Mouse (Mus musculus): Measurements from ENCODE around the gene Miip. TPM values are rescaled to one million over a fixed set of nuclear protein-coding genes. Genes with fewer than 3 reads are reported as not detected.

Miip gene
- 67.6 and 69.3 TPM in 2 replicates for polyA plus RNA-seq (2016; fragmentation: Nextera tagmentation; extraction: Ambion mirVana)

DNA sequence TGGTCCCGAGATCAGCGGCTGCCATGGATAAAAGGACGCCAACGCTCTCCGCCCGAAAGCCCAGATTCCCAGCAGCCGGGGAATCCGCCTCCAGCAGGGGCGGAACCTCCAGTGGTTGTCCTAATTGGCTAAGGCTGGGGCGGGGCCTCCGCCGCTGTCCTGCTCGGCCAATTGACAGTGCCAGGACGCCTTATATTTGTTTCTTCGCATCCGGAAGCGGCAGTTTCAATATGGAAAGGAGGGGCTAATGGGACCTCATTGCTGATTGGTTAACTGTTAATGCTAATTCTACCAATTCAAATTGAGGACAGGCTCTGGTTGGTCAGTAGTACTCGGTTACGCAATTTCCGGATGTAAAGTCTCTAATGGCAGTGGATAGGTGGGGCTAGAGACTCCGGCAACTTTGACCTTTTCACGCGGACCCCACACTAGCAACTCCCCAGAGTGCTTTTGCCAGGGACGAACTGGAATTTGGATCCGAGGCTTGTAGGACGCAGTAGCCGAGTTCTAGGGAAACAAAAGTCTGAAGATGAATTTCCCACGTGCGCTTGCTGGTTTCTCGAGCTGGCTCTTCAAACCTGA is at the start of gene Miip, which contains the start of gene Fv1:
Gene Miip (minus strand): TSS at position 367 of the 582 bp plus-strand sequence.
Gene Fv1 (plus strand): TSS at position 530 of the 582 bp plus-strand sequence.
- peak within 1 kb of the TSS; percentile 79 for H3K4me3 ChIP-seq
- DNase-seq (ENCODE audit: low spot score): peak; percentile 95
- H3K4me1 ChIP-seq (replicated peaks): peaks cover 28% of the 10 kb centered on the region
- 0 out of 2 replicates have a peak, but pooled peaks cover 3% of the 10 kb centered on the region for H3K9me3 ChIP-seq
- WGBS: under 1% methylated on average over 30 of the region's 30 CpGs
- peak within 1 kb of the TSS; percentile 91 for H3K27ac ChIP-seq
- H3K36me3 ChIP-seq: peaks cover 64% of the 10 kb centered on the region
- H3K27me3 ChIP-seq (ENCODE audit: insufficient read depth, poor library complexity, severe bottlenecking): no peaks in the 10 kb centered on the region

DNA sequence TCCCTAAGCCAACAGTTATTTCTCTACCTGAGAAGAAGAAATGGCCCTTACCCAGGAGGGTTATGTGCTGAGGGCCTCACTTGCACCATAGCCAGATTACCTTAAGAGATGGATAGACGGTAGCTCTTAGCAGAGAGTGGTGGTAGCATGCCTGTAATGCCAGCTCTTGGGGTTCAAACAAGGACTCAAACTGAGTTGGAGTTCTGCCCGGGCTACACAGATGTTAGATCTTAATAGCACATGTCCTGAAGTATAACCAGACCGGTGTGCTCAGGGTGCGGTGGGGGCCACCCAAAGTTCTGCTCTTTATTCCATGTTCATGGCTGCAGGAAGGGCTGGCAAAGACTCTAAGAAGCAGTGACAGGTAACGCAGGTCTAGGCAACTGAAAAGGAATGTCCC is 40.9 kb upstream of the Miip start:
- 92% methylated on average over 5 of the region's 5 CpGs for WGBS
- H3K27me3 ChIP-seq (ENCODE audit: insufficient read depth, poor library complexity, severe bottlenecking): no peaks in the 10 kb centered on the region
- H3K4me1 ChIP-seq (replicated peaks): peaks cover 5% of the 10 kb centered on the region
- DNase-seq (ENCODE audit: low spot score): no peak
- H3K27ac ChIP-seq: no peak overlapping the region
- peaks cover 22% of the 10 kb centered on the region for H3K36me3 ChIP-seq
- H3K9me3 ChIP-seq: no peaks in the 10 kb centered on the region
- H3K4me3 ChIP-seq: no peak overlapping the region

GRCm38 (mm10) chr4:147906230-147906629 is 37.6 kb upstream of the Miip start:
- Histone ChIP-seq H3K27me3 (ENCODE audit: insufficient read depth, poor library complexity, severe bottlenecking) (no peaks in the 10 kb centered on the region), H3K9me3 (no peaks in the 10 kb centered on the region), H3K36me3 (peaks cover 21% of the 10 kb centered on the region), H3K4me1 (replicated peaks) (peaks cover 13% of the 10 kb centered on the region), H3K4me3 (no peak overlapping the region), H3K27ac (no peak overlapping the region)
- DNase-seq (ENCODE audit: low spot score): no peak
- WGBS: 78% methylated on average over 5 of the region's 5 CpGs

DNA sequence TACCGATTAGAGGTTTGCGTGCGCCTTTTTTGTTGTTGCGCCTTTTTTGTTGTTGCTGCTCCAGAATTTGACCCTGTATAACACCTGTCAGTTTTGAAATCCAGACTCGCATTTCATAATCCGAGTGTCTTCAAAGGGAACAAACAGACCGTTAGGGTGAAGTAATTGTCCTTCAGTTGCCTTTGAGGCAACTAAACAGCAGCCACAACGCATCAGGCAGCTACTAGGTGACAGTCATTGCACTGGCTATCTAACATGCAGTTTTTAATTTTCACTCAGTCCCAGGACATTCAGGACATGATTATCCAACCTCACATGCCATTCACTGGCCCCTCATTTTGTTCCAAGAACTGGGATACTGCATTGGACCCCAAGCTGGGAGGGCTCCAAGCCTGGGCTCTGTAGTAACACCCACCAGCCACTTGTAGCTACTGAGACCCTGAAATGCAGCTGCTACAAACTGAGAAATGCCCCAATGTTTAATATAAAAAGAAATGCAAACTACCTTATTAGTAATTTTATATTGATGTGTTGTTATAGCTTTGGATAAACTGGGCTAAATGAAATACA is 36.6 kb upstream of the Miip start:
- Histone ChIP-seq H3K4me1 (replicated peaks) (peaks cover 13% of the 10 kb centered on the region), H3K36me3 (peaks cover 30% of the 10 kb centered on the region), H3K4me3 (peak overlapping the region; percentile 92), H3K27me3 (ENCODE audit: insufficient read depth, poor library complexity, severe bottlenecking) (no peaks in the 10 kb centered on the region), H3K27ac (peak overlapping the region; percentile 99), H3K9me3 (no peaks in the 10 kb centered on the region)
- no peak for DNase-seq (ENCODE audit: low spot score)
- WGBS: 3% methylated on average over 8 of the region's 8 CpGs

GRCm38 (mm10) chr4:147904313-147905089 is 35.9 kb upstream of the Miip start, which contains the start of gene Mfn2:
Gene Mfn2, minus strand, starts transcription at chr4:147904704.
- WGBS: under 1% methylated on average over 59 of the region's 59 CpGs
- Histone ChIP-seq H3K36me3 (peaks cover 34% of the 10 kb centered on the region), H3K9me3 (no peaks in the 10 kb centered on the region), H3K27me3 (ENCODE audit: insufficient read depth, poor library complexity, severe bottlenecking) (no peaks in the 10 kb centered on the region), H3K4me1 (replicated peaks) (peaks cover 13% of the 10 kb centered on the region), H3K27ac (peak within 1 kb of the TSS; percentile 99), H3K4me3 (peak within 1 kb of the TSS; percentile 92)
- peak; percentile 90 for DNase-seq (ENCODE audit: low spot score)

GRCm38 (mm10) chr4:147903601-147904000 is 35.0 kb upstream of the Miip start:
- 85% methylated on average over 3 of the region's 3 CpGs for WGBS
- Histone ChIP-seq H3K27ac (no peak overlapping the region), H3K9me3 (no peaks in the 10 kb centered on the region), H3K36me3 (peaks cover 43% of the 10 kb centered on the region), H3K4me1 (replicated peaks) (peaks cover 13% of the 10 kb centered on the region), H3K4me3 (peak overlapping the region; percentile 92), H3K27me3 (ENCODE audit: insufficient read depth, poor library complexity, severe bottlenecking) (no peaks in the 10 kb centered on the region)
- no peak for DNase-seq (ENCODE audit: low spot score)

- H3K27me3 ChIP-seq (ENCODE audit: insufficient read depth, poor library complexity, severe bottlenecking): no peaks in the 10 kb centered on the region
Measured at GRCm38 (mm10) chr4:147902906-147903500, 34.4 kb upstream of the Miip start.

DNA sequence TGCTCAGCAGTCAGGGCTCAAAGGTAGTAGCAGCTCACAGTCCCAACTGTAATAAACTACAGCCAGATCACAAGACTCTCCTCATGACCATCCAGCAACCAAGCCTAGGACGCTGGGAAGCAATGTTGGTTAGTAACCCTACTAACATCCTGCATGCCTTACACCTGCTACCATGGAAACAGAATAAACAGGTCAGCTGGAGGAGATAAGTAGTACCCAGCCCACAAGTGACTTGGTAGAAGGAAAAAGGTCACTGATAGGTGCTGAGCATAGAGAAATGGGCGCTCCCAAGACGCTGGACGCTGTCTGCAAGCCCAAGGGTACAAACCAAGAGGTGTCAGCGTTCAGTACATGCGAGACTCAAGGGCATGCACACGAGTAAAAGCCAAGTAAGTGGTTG is 31.8 kb upstream of the Miip start:
- H3K27me3 ChIP-seq (ENCODE audit: insufficient read depth, poor library complexity, severe bottlenecking): no peaks in the 10 kb centered on the region
- H3K4me3 ChIP-seq: no peak overlapping the region
- H3K4me1 ChIP-seq (replicated peaks): peaks cover 13% of the 10 kb centered on the region
- WGBS: 87% methylated on average over 7 of the region's 7 CpGs
- H3K9me3 ChIP-seq: no peaks in the 10 kb centered on the region
- DNase-seq (ENCODE audit: low spot score): no peak
- H3K27ac ChIP-seq: no peak overlapping the region
- H3K36me3 ChIP-seq: peaks cover 75% of the 10 kb centered on the region

More at GRCm38 (mm10) chr4:147902906-147903500, 34.4 kb upstream of the Miip start:
- Histone ChIP-seq H3K27ac (no peak overlapping the region), H3K9me3 (no peaks in the 10 kb centered on the region), H3K4me1 (replicated peaks) (peaks cover 13% of the 10 kb centered on the region), H3K36me3 (peaks cover 49% of the 10 kb centered on the region), H3K4me3 (peak overlapping the region; percentile 92; the same call in 1 of the 2 replicates)
- no peak for DNase-seq (ENCODE audit: low spot score)
- WGBS: 89% methylated on average over 12 of the region's 12 CpGs

GRCm38 (mm10) chr4:147897348-147897747 is 28.7 kb upstream of the Miip start:
- H3K4me3 ChIP-seq: no peak overlapping the region
- no peaks in the 10 kb centered on the region for H3K9me3 ChIP-seq
- H3K27me3 ChIP-seq (ENCODE audit: insufficient read depth, poor library complexity, severe bottlenecking): no peaks in the 10 kb centered on the region
- 90% methylated on average over 3 of the region's 3 CpGs for WGBS
- H3K4me1 ChIP-seq (replicated peaks): no peaks in the 10 kb centered on the region
- DNase-seq (ENCODE audit: low spot score): no peak
- no peak overlapping the region for H3K27ac ChIP-seq
- peaks cover 96% of the 10 kb centered on the region for H3K36me3 ChIP-seq

DNA sequence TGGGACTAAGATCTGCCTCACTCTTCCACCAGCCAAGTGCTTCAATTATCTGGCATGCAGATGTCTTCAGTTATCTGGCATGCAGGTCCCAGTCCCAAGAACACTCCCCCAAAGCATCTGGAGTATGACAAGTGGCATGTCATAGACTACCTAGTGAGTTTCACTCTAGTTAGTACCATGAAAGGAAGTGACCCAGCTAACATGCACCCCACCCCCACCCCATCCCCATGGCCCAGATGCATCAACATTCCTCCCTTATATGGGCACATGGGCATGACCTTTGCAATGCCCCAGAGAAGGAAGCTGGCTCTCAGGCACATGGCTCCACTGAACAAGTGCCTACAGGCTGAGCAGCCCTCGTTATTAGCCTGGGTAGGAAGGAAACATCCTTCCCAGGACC is 27.8 kb upstream of the Miip start:
- Histone ChIP-seq H3K27me3 (ENCODE audit: insufficient read depth, poor library complexity, severe bottlenecking) (no peaks in the 10 kb centered on the region), H3K9me3 (no peaks in the 10 kb centered on the region), H3K36me3 (peaks cover 96% of the 10 kb centered on the region), H3K27ac (no peak overlapping the region), H3K4me3 (no peak overlapping the region), H3K4me1 (replicated peaks) (no peaks in the 10 kb centered on the region)
- DNase-seq (ENCODE audit: low spot score): no peak
- 65% methylated on average over 1 of the region's 1 CpGs for WGBS

DNA sequence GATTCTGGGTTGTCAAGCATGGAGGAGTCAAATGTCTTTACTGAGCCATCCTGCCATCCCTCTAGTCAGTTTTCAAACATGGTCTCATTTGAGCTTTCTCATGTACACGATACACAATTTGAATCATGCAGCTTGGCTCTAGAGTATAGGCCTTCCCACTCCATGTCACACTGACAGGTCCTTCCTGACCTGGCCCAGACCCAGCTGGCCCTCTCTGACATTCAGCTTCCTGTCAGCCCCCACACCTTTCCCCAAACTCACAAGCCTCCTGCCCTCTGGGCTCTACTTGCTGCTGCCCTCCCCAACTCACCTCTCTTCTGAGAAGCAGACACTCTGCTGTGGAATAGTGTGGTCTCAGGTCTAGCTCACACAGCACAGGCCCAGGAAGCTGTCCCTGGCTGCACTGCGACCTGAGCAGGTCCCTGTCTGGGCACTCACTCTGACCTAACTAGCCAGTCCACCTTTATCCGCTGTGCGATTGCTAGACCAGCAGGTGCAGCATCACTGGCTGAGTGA is 27.3 kb upstream of the Miip start:
- peaks cover 100% of the 10 kb centered on the region for H3K36me3 ChIP-seq
- no peaks in the 10 kb centered on the region for H3K4me1 ChIP-seq (replicated peaks)
- DNase-seq (ENCODE audit: low spot score): no peak
- H3K9me3 ChIP-seq: no peaks in the 10 kb centered on the region
- no peaks in the 10 kb centered on the region for H3K27me3 ChIP-seq (ENCODE audit: insufficient read depth, poor library complexity, severe bottlenecking)
- no peak overlapping the region for H3K27ac ChIP-seq
- 96% methylated on average over 4 of the region's 4 CpGs for whole genome bisulfite sequencing
- H3K4me3 ChIP-seq: no peak overlapping the region

DNA sequence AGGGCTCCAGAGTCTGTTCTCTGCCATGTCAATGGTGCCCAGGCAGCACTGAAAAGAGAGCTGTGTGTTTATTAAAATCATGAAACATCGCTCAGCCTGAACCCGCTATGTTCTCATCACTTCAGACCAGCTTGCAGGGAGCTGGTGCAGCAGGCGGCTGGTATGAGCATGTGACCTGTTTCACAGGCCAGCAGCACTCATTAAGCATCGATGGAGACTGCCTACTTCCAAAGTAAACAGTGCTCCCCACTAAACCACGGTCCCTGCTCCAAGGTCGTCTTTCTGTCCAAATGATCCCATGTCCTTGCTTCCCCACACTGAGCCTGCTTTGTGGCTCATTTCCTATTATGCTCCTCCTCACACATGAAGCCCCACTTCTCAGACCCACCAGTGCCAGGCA is 21.7 kb upstream of the Miip start:
- H3K9me3 ChIP-seq: no peaks in the 10 kb centered on the region
- whole genome bisulfite sequencing: 94% methylated on average over 6 of the region's 6 CpGs
- no peak overlapping the region for H3K27ac ChIP-seq
- no peaks in the 10 kb centered on the region for H3K4me1 ChIP-seq (replicated peaks)
- H3K4me3 ChIP-seq: no peak overlapping the region
- H3K27me3 ChIP-seq (ENCODE audit: insufficient read depth, poor library complexity, severe bottlenecking): no peaks in the 10 kb centered on the region
- H3K36me3 ChIP-seq: peaks cover 95% of the 10 kb centered on the region
- no peak for DNase-seq (ENCODE audit: low spot score)

All from hindbrain, embryonic 10.5 days (tissue).